Mouse (Mus musculus) central nervous system, embryonic 14 days (tissue): ENCODE data around the gene Gm20852. TPM values are rescaled to one million over a fixed set of nuclear protein-coding genes. Genes with fewer than 3 reads are reported as not detected.

ENCODE experiments used
- polyA plus RNA-seq: library from polyadenylated mRNA; depleted of rRNA; stranded (reverse); fragments of >200 nt; gene quantifications from 2 replicates; pipeline ENCODE4 v1.2.3, GENCODE M21; 2012; rRNA removed

Gm20852 gene
- not detected in 2 replicates for polyA plus RNA-seq

GRCm38 (mm10) chrY:66742023-66742422 is at the start of gene Gm20852:
TSS of gene Gm20852 (minus strand) at chrY:66742123.

